Mouse (Mus musculus): ENCODE measurements at regions not wholly inside any gene's neighbourhood (a gene's known extent, or its start where the extent isn't known, plus 50 kb on each side); places are given as distances from the start of the nearest gene placed in this dataset.

DNA sequence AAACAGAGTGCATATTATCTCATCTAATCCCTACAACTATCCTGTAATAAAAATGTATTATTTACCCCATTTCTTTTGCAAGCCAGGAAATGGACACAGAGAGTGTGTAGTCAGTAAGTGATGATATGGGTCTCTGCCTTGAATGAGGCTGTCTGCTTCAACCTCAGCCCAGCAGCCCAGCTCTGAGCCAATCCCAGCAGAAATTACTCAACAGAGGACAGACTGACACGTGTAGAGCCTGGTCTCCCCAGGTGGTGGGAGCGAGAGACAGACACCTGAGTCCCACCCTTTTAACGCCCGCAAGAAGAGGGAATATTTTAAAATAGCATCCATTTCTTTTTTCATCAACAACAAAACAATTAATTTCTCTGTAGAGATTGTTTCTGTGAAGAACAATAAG is 68.1 kb upstream of the Zfp536 start:
- Histone ChIP-seq H3K4me1 (ENCODE audit: control insufficient read depth, insufficient read depth, low read length) (no peaks in the 10 kb centered on the region), H3K27ac (replicated peaks; ENCODE audit: low read depth, low read length) (no peak overlapping the region), H3K9me3 (replicated peaks; ENCODE audit: control insufficient read depth, low read length) (no peaks in the 10 kb centered on the region), H3K9ac (replicated peaks; ENCODE audit: low read length) (no peak overlapping the region; the same call in 1 of the 2 replicates), H3K36me3 (replicated peaks; ENCODE audit: control insufficient read depth, insufficient read depth, low read depth, low read length) (no peaks in the 10 kb centered on the region), H3K4me3 (ENCODE audit: low read depth, low read length) (0 out of 2 replicates have a peak overlapping the region, but pooled peaks have one; percentile 9), H3K27me3 (ENCODE audit: control insufficient read depth, insufficient read depth, low read length) (no peaks in the 10 kb centered on the region), H3K4me2 (ENCODE audit: low read depth, low read length) (peak overlapping the region; percentile 42)
- WGBS, result 26% methylated on average over 4 of the region's 4 CpGs
- ATAC-seq (replicated peaks; ENCODE audit: insufficient number of reproducible peaks, low FRiP score, low TSS enrichment, low read depth) (no peak), DNase-seq (ENCODE audit: low spot score) (no peak)

DNA sequence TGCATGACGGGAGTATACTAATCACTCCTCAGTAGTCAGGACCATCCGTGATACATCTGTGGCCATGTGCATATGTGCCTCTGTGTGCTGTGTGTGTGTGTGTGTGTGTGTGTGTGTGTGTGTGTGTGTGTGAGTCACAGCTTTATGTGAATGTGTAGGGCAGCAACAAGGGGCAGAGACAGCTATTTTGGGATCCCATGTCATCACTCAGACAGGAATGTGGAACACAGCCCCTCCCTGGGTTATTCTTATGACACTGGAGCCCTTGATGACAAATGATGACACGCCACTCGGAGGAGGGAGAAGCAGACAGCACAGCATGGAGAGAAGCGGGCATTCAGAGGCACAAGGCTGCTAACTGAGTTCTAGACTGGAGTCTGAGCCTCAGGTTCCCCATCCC is 64.4 kb upstream of the Zfp536 start:
- DNase-seq (ENCODE audit: low spot score) (no peak), ATAC-seq (replicated peaks; ENCODE audit: insufficient number of reproducible peaks, low FRiP score, low TSS enrichment, low read depth) (no peak)
- Histone ChIP-seq H3K27ac (replicated peaks; ENCODE audit: low read depth, low read length) (no peak overlapping the region), H3K9ac (replicated peaks; ENCODE audit: low read length) (no peak overlapping the region), H3K27me3 (ENCODE audit: control insufficient read depth, insufficient read depth, low read length) (no peaks in the 10 kb centered on the region), H3K4me3 (ENCODE audit: low read depth, low read length) (no peak overlapping the region), H3K4me2 (ENCODE audit: low read depth, low read length) (no peak overlapping the region), H3K36me3 (replicated peaks; ENCODE audit: control insufficient read depth, insufficient read depth, low read depth, low read length) (no peaks in the 10 kb centered on the region), H3K9me3 (replicated peaks; ENCODE audit: control insufficient read depth, low read length) (no peaks in the 10 kb centered on the region), H3K4me1 (ENCODE audit: control insufficient read depth, insufficient read depth, low read length) (no peaks in the 10 kb centered on the region)
- WGBS, result 80% methylated on average over 5 of the region's 5 CpGs

DNA sequence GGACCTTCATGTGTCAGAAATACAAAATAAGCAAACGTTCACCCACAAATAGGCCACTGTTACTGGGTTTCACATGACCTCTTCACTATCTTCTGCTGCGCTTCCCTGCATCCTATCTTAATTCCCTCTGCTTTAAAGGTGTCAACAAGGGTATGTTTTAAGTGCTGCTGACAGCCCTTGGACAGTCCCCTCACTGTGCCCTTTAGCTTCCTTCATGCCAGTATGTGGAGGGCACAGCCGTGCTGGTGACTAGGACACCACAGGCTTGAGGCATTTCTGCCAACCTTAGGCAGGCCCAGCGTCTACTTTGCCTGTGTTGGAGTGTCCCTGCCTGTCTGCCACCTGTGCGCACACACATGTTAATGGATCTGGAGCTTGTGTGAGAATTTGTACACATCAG is 63.9 kb upstream of the Zfp536 start:
- Histone ChIP-seq H3K9ac (replicated peaks; ENCODE audit: low read length) (no peak overlapping the region), H3K4me2 (ENCODE audit: low read depth, low read length) (no peak overlapping the region), H3K4me1 (ENCODE audit: control insufficient read depth, insufficient read depth, low read length) (no peaks in the 10 kb centered on the region), H3K27me3 (ENCODE audit: control insufficient read depth, insufficient read depth, low read length) (no peaks in the 10 kb centered on the region), H3K4me3 (ENCODE audit: low read depth, low read length) (no peak overlapping the region), H3K36me3 (replicated peaks; ENCODE audit: control insufficient read depth, insufficient read depth, low read depth, low read length) (no peaks in the 10 kb centered on the region), H3K27ac (replicated peaks; ENCODE audit: low read depth, low read length) (no peak overlapping the region), H3K9me3 (replicated peaks; ENCODE audit: control insufficient read depth, low read length) (no peaks in the 10 kb centered on the region)
- WGBS, result 88% methylated on average over 5 of the region's 5 CpGs
- ATAC-seq (replicated peaks; ENCODE audit: insufficient number of reproducible peaks, low FRiP score, low TSS enrichment, low read depth), result no peak
- no peak for DNase-seq (ENCODE audit: low spot score)

DNA sequence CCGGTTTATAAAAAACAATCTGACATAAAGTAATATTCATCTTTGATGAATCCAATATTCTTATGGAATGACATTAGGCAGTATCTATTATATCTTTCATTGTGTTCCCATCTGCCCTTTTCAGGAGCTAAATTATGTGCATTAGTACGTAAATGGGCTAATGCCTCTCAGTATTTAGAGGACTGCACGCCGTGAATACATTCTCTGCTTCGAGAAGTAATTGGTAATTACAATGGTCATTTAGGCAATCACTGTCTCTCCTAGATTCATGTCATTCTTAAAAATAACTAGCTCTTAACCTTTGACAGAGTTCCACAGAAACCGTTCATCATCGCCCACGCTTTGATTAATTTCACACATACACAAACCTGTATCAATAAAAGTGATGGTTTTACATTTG is 60.0 kb upstream of the Zfp536 start:
- Histone ChIP-seq H3K4me2 (ENCODE audit: low read depth, low read length) (no peak overlapping the region), H3K27ac (replicated peaks; ENCODE audit: low read depth, low read length) (no peak overlapping the region), H3K9me3 (replicated peaks; ENCODE audit: control insufficient read depth, low read length) (no peaks in the 10 kb centered on the region), H3K27me3 (ENCODE audit: control insufficient read depth, insufficient read depth, low read length) (no peaks in the 10 kb centered on the region), H3K36me3 (replicated peaks; ENCODE audit: control insufficient read depth, insufficient read depth, low read depth, low read length) (no peaks in the 10 kb centered on the region), H3K4me3 (ENCODE audit: low read depth, low read length) (no peak overlapping the region), H3K4me1 (ENCODE audit: control insufficient read depth, insufficient read depth, low read length) (no peaks in the 10 kb centered on the region), H3K9ac (replicated peaks; ENCODE audit: low read length) (no peak overlapping the region)
- WGBS, result 57% methylated on average over 8 of the region's 8 CpGs
- no peak for ATAC-seq (replicated peaks; ENCODE audit: insufficient number of reproducible peaks, low FRiP score, low TSS enrichment, low read depth)
- no peak for DNase-seq (ENCODE audit: low spot score)

DNA sequence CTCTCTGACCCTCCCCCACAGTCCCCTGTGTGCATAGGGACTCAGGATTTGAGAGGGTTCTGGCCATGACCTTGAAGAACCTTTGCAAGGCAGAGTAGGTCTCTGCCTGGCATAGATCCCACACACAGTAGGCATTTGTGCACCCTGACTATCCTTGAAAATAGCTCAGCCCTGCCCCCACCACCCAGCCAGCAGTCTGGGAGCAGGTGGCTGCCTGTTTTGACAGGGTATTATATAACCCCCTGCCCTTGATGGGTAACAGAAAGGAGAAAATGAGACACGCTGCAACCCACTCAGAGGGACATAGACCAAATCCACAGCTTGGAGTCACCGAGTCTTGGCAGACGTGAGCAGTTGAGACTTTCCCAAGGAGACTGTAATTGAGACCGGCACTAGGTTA is 58.9 kb upstream of the Zfp536 start:
- 0 out of 2 replicates have a peak, but pooled peaks have one; percentile 39 for ATAC-seq (replicated peaks; ENCODE audit: insufficient number of reproducible peaks, low FRiP score, low TSS enrichment, low read depth)
- 58% methylated on average over 4 of the region's 4 CpGs for WGBS
- no peak overlapping the region for H3K4me3 ChIP-seq (ENCODE audit: low read depth, low read length)

DNA sequence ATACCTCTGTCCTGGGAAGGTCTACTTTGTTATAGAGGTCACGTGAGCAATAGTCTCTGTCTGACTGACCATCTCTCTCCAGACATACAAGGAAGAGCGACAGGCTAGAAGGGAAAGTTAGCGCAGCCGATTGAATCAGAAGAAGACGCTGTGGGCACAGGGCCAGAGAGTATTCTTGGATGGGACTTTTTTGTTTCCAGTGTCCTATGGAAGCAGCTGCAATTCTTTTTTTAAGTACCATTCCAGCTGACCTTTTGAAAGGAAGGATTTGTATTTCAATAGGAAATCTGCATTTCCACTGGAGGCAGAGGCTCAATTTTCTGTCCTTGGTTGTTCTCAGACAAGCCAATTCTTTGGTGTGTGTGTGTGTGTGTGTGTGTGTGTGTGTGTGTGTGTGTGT is 52.3 kb upstream of the Zfp536 start:
- no peak overlapping the region for H3K9ac ChIP-seq (replicated peaks; ENCODE audit: low read length)
- no peak for DNase-seq (ENCODE audit: low spot score)
- no peaks in the 10 kb centered on the region for H3K4me1 ChIP-seq (ENCODE audit: control insufficient read depth, insufficient read depth, low read length)
- no peaks in the 10 kb centered on the region for H3K36me3 ChIP-seq (replicated peaks; ENCODE audit: control insufficient read depth, insufficient read depth, low read depth, low read length)
- H3K4me3 ChIP-seq (ENCODE audit: low read depth, low read length), result no peak overlapping the region
- H3K27me3 ChIP-seq (ENCODE audit: control insufficient read depth, insufficient read depth, low read length), result no peaks in the 10 kb centered on the region
- no peak overlapping the region for H3K27ac ChIP-seq (replicated peaks; ENCODE audit: low read depth, low read length)
- 85% methylated on average over 5 of the region's 5 CpGs for WGBS
- no peak overlapping the region for H3K4me2 ChIP-seq (ENCODE audit: low read depth, low read length)
- ATAC-seq (replicated peaks; ENCODE audit: insufficient number of reproducible peaks, low FRiP score, low TSS enrichment, low read depth), result no peak
- H3K9me3 ChIP-seq (replicated peaks; ENCODE audit: control insufficient read depth, low read length), result no peaks in the 10 kb centered on the region

More for the DNA sequence above, 58.9 kb upstream of the Zfp536 start:
- Histone ChIP-seq H3K9ac (replicated peaks; ENCODE audit: low read length) (no peak overlapping the region), H3K27ac (replicated peaks; ENCODE audit: low read depth, low read length) (no peak overlapping the region), H3K4me1 (ENCODE audit: control insufficient read depth, insufficient read depth, low read length) (no peaks in the 10 kb centered on the region), H3K4me2 (ENCODE audit: low read depth, low read length) (no peak overlapping the region), H3K36me3 (replicated peaks; ENCODE audit: control insufficient read depth, insufficient read depth, low read depth, low read length) (no peaks in the 10 kb centered on the region), H3K27me3 (ENCODE audit: control insufficient read depth, insufficient read depth, low read length) (no peaks in the 10 kb centered on the region), H3K9me3 (replicated peaks; ENCODE audit: control insufficient read depth, low read length) (no peaks in the 10 kb centered on the region)
- DNase-seq (ENCODE audit: low spot score), result no peak

Measured in embryonic facial prominence, embryonic 11.5 days (tissue).